In the genomic region with DNA sequence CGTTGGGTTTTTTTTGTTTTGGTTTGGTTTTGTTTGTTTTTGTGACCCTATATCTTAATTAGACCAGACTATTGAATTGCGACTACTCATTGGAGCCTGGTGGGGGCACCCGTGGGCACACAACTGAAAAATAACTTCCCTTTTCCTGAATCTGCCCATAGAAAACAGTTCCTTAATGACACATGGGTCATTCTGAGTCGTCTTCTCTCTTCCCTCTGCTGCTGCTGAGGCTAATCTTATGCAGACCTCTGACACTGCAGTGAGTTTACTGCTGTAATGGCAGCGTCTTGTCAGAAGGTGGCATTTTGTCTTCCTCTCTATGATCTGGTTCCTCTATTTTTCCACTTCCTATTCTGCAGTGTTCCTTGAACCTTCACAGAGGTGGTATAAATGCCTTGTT, we compare ENCODE assay signal across 7 mouse cellular contexts. TPM values are rescaled to one million over a fixed set of nuclear protein-coding genes. Genes with fewer than 3 reads are reported as not detected.
DNase-seq lines count a peak whose midpoint lies in the region; ATAC-seq and TF ChIP-seq lines count a peak whose summit lies in the region.

No protein-coding gene starts in this region.

- no peak for DNase-seq in lung, postnatal 14 days
- DNase-seq in brain, adult 2 months (ENCODE audit: low read depth, low spot score), result peak; percentile 48
- peak in 2 of 3 experiments; percentile 37 to 55 for DNase-seq in liver, embryonic 14.5 days (ENCODE audit: low read depth in 3 of 3, low spot score in 3 of 3)
- peak; percentile 43 for DNase-seq in retina, embryonic 14.5 days (ENCODE audit: low spot score)
- DNase-seq in right cerebral cortex, postnatal 36 days (ENCODE audit: low spot score in 2 of 2), result no peak

- H3K9me3 ChIP-seq in lung, embryonic 15.5 days, result no peaks in the 10 kb centered on the region
- H3K9me3 ChIP-seq in forebrain, embryonic 16.5 days (ENCODE audit: control insufficient read depth, low read length), result no peaks in the 10 kb centered on the region
- H3K9me3 ChIP-seq in liver, embryonic 14.5 days (ENCODE audit: control insufficient read depth, low read length), result no peaks in the 10 kb centered on the region

- peak; percentile 36; the same call in 1 of the 2 replicates for TF ChIP-seq CTCF in liver, embryonic 14.5 days (IDR thresholded peaks at IDR 0.05; ENCODE audit: low read depth)

- TF ChIP-seq EP300 in liver, embryonic 14.5 days (IDR thresholded peaks at IDR 0.05; ENCODE audit: low read depth), result no peak

- no peaks in the 10 kb centered on the region for H3K27me3 ChIP-seq in lung, embryonic 15.5 days
- no peaks in the 10 kb centered on the region for H3K27me3 ChIP-seq in forebrain, embryonic 16.5 days (replicated peaks; ENCODE audit: control insufficient read depth, insufficient read depth, low read length)
- H3K27me3 ChIP-seq in liver, embryonic 14.5 days (ENCODE audit: control insufficient read depth, insufficient read depth, low read length), result no peaks in the 10 kb centered on the region

- H3K9ac ChIP-seq in lung, embryonic 15.5 days, result peak overlapping the region; percentile 86
- H3K9ac ChIP-seq in forebrain, embryonic 16.5 days (replicated peaks; ENCODE audit: low read depth, low read length), result peak overlapping the region; percentile 65
- H3K9ac ChIP-seq in liver, embryonic 14.5 days (replicated peaks), result peak overlapping the region; percentile 82

- peak overlapping the region; percentile 93 for H3K4me3 ChIP-seq in lung, embryonic 15.5 days
- peak overlapping the region; percentile 79 for H3K4me3 ChIP-seq in forebrain, embryonic 16.5 days (replicated peaks; ENCODE audit: low read length)
- peak overlapping the region; percentile 83 to 98 for H3K4me3 ChIP-seq in liver, embryonic 14.5 days (ENCODE audit: insufficient read depth in 1 of 2, low read depth in 2 of 2, low read length in 2 of 2)

- H3K4me1 ChIP-seq in lung, embryonic 15.5 days, result peaks cover 28% of the 10 kb centered on the region
- H3K4me1 ChIP-seq in forebrain, embryonic 16.5 days (replicated peaks; ENCODE audit: control insufficient read depth, insufficient read depth, low read length), result peaks cover 21% of the 10 kb centered on the region
- peaks cover 12 to 16% of the 10 kb centered on the region in 2 experiments for H3K4me1 ChIP-seq in liver, embryonic 14.5 days (replicated peaks; ENCODE audit: control insufficient read depth in 2 of 2, insufficient read depth in 2 of 2, low read length in 1 of 2)

- WGBS in lung, embryonic 15.5 days, result 3% methylated on average over 5 of the region's 5 CpGs
- WGBS in forebrain, embryonic 16.5 days, result 2% methylated on average over 5 of the region's 5 CpGs
- WGBS in liver, embryonic 14.5 days (ENCODE audit: insufficient replicate concordance), result 0% methylated on average over 5 of the region's 5 CpGs

- H3K27ac ChIP-seq in lung, embryonic 15.5 days, result no peak overlapping the region
- H3K27ac ChIP-seq in forebrain, embryonic 16.5 days (ENCODE audit: low read length), result no peak overlapping the region
- peak overlapping the region; percentile 43 for H3K27ac ChIP-seq in liver, embryonic 14.5 days

- peak overlapping the region; percentile 93 for H3K4me2 ChIP-seq in lung, embryonic 15.5 days
- H3K4me2 ChIP-seq in forebrain, embryonic 16.5 days (ENCODE audit: low read length), result peak overlapping the region; percentile 77
- peak overlapping the region; percentile 93 for H3K4me2 ChIP-seq in liver, embryonic 14.5 days (ENCODE audit: low read depth)

- H3K36me3 ChIP-seq in lung, embryonic 15.5 days, result peaks cover 7% of the 10 kb centered on the region; the same call in 1 of the 2 replicates
- H3K36me3 ChIP-seq in forebrain, embryonic 16.5 days (ENCODE audit: control insufficient read depth, insufficient read depth), result peaks cover 13% of the 10 kb centered on the region; the same call in 1 of the 2 replicates
- H3K36me3 ChIP-seq in liver, embryonic 14.5 days (replicated peaks; ENCODE audit: control insufficient read depth, insufficient read depth, low read depth), result peaks cover 6% of the 10 kb centered on the region

- no peak for ATAC-seq in lung, embryonic 15.5 days (ENCODE audit: borderline replicate concordance, extremely low read depth, low FRiP score, low TSS enrichment)
- no peak for ATAC-seq in forebrain, embryonic 16.5 days
- no peak for ATAC-seq in liver, embryonic 14.5 days (ENCODE audit: insufficient read depth)

RNA-seq across cellular contexts. Expression of a gene that starts 0.7 kb away (rescaled TPM):
- 18.3 and 18.5 TPM in 2 replicates for polyA plus RNA-seq in lung, embryonic 15.5 days (2015; fragmentation: Nextera tagmentation; extraction: Ambion mirVana)
- 36.6 and 37.4 TPM in 2 replicates for polyA plus RNA-seq in forebrain, embryonic 16.5 days (2015; fragmentation: Nextera tagmentation; extraction: Ambion mirVana)
- polyA plus RNA-seq in liver, embryonic 14.5 days (2012; rRNA removed), result 5.3 and 9.1 TPM in 2 replicates
- 14.5 and 16.0 TPM in 2 replicates for polyA plus RNA-seq in liver, embryonic 14.5 days (2014; fragmentation: Nextera tagmentation; extraction: Ambion mirVana)

RNA-seq across cellular contexts. Expression of a gene that starts 1.1 kb away (rescaled TPM):
- 65.8 and 68.8 TPM in 2 replicates for polyA plus RNA-seq in lung, embryonic 15.5 days (2015; fragmentation: Nextera tagmentation; extraction: Ambion mirVana)
- 29.5 and 29.9 TPM in 2 replicates for polyA plus RNA-seq in forebrain, embryonic 16.5 days (2015; fragmentation: Nextera tagmentation; extraction: Ambion mirVana)
- polyA plus RNA-seq in liver, embryonic 14.5 days (2012; rRNA removed), result 28.6 and 37.7 TPM in 2 replicates
- polyA plus RNA-seq in liver, embryonic 14.5 days (2014; fragmentation: Nextera tagmentation; extraction: Ambion mirVana), result 48.7 and 59.7 TPM in 2 replicates

RNA-seq across cellular contexts. Expression of a gene that starts 18.8 kb away (rescaled TPM):
- polyA plus RNA-seq in lung, embryonic 15.5 days (2015; fragmentation: Nextera tagmentation; extraction: Ambion mirVana), result 0.26 TPM in 1 of 2 replicates, not detected in the other
- polyA plus RNA-seq in forebrain, embryonic 16.5 days (2015; fragmentation: Nextera tagmentation; extraction: Ambion mirVana), result 0.11 TPM in 1 of 2 replicates, not detected in the other
- not detected in 2 replicates for polyA plus RNA-seq in liver, embryonic 14.5 days (2012; rRNA removed)
- polyA plus RNA-seq in liver, embryonic 14.5 days (2014; fragmentation: Nextera tagmentation; extraction: Ambion mirVana), result 0.09 TPM in 1 of 2 replicates, not detected in the other

Comparison
In these comparisons a context has a peak if more than half of its experiments do, and no peak if none do; other contexts are left out.
1. DNase-seq: peak in brain, adult 2 months (single experiment), liver, embryonic 14.5 days (2 of 3) and retina, embryonic 14.5 days (single experiment); none in lung, postnatal 14 days (single experiment) and right cerebral cortex, postnatal 36 days (0 of 2).
2. Peak in every context shown above with its lines, with median percentiles within 50 percentile points of each other: H3K4me2 ChIP-seq, H3K4me3 ChIP-seq and H3K9ac ChIP-seq.